Mouse (Mus musculus) heart, postnatal 0 days (tissue): ENCODE results near the gene Sfxn3. TPM values are rescaled to one million over a fixed set of nuclear protein-coding genes. Genes with fewer than 3 reads are reported as not detected.
A peak's percentile ranks its signal among the peaks of the same experiment; 100 is the strongest.
"Not testable (repeated sequence)": the region's sequence is repeated elsewhere in the genome, so short reads cannot be mapped to it uniquely, and the experiment has no call there.

Source experiments
- ATAC-seq: fragments of 200-750 bp; cut with Nextera tagmentation; 2 replicates; pipeline ENCODE4 v1.8.0; 2017; ENCODE audit warnings: low read depth, moderate number of reproducible peaks, moderate library complexity; ENCODE audit not compliant: insufficient read depth
- DNase-seq: peaks from one replicate; pipeline ENCODE4 v3.0.0-alpha.2; 2016; ENCODE audit warnings: low spot score
- H3K27ac ChIP-seq: fragments of 300-500 bp; sonication (generic); 2 replicates; pipeline ENCODE4 v1.5.1; 2014; ENCODE audit warnings: low read depth, mild to moderate bottlenecking
- H3K27me3 ChIP-seq: fragments of 300-500 bp; sonication (generic); 2 replicates; pipeline ENCODE4 v1.6.1; 2014; ENCODE audit warnings: low read length, mixed read lengths; ENCODE audit not compliant: control insufficient read depth, insufficient read depth
- H3K36me3 ChIP-seq: fragments of 300-500 bp; sonication (generic); replicated peaks from 2 replicates; pipeline ENCODE4 v1.6.1; 2014; ENCODE audit warnings: low read length, mixed read lengths; ENCODE audit not compliant: control insufficient read depth, insufficient read depth
- H3K4me1 ChIP-seq: fragments of 300-500 bp; sonication (generic); 2 replicates; pipeline ENCODE4 v1.6.1; 2014; ENCODE audit warnings: antibody characterized with exemption; ENCODE audit not compliant: control insufficient read depth, insufficient read depth
- H3K4me2 ChIP-seq: fragments of 300-500 bp; sonication (generic); 2 replicates; pipeline ENCODE4 v1.6.1; 2014; ENCODE audit warnings: low read depth, mild to moderate bottlenecking, low read length, moderate library complexity
- H3K4me3 ChIP-seq: fragments of 300-500 bp; sonication (generic); 2 replicates; pipeline ENCODE4 v1.5.1; 2014; ENCODE audit warnings: low read depth, low read length
- H3K9ac ChIP-seq: fragments of 300-500 bp; sonication (generic); replicated peaks from 2 replicates; pipeline ENCODE4 v1.6.1; 2014; ENCODE audit warnings: low read depth, low read length, mixed read lengths
- H3K9me3 ChIP-seq: fragments of 300-500 bp; sonication (generic); replicated peaks from 2 replicates; pipeline ENCODE4 v1.6.1; 2016; ENCODE audit warnings: low read length; ENCODE audit not compliant: control insufficient read depth
- CTCF ChIP-seq: IDR thresholded peaks from 2 replicates; pipeline ENCODE4 v1.5.1; 2016; ENCODE audit warnings: antibody characterized with exemption, control low read depth, low read depth
- EP300 ChIP-seq: IDR thresholded peaks from 2 replicates; pipeline ENCODE4 v1.6.1; 2016; ENCODE audit warnings: antibody characterized with exemption, low read depth
- WGBS: fragments of 180-500 bp; shearing (Covaris S2); extraction: QIAGEN DNeasy Blood & Tissue Kit; methylation state at CpG from one replicate; pipeline ENCODE4 v1.1.7; 2014; 5-methylcytosine and 5-hydroxymethylcytosine counted together
- polyA plus RNA-seq: library from polyadenylated mRNA; unstranded; fragments of >200 nt; fragmentation: Nextera tagmentation; extraction: Ambion mirVana; gene quantifications from 2 replicates; pipeline ENCODE4 v1.2.1, GENCODE M21; 2015
- total RNA-seq: library from RNA; depleted of rRNA; stranded (reverse); fragments of >200 nt; gene quantifications from 2 replicates; pipeline ENCODE4 v1.2.3, GENCODE M21; 2014; ENCODE audit warnings: low replicate concordance

The Sfxn3 gene
- total and polyA plus RNA-seq, 2 experiments from 2014 or later, result 12.4 to 12.8 TPM

DNA sequence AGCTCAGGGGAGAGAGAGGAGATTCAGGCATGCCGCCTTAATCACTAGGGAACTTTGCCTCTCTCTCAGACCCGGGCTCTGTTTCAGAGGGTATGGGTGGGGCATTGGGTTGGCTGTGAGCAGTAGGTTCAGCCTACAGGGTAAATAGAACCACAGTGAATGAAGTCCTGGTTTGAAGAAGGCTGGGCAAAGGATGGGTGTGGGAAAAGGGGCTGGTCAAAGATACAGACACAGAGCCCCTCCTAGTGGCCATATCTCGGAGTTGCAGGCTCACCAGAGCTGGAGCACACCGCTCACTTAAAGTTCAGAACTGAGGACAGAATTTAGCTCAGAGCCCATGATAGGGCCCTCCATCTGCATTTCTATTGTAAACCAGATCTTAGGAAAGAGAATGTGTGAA, 15.5 kb upstream of the Sfxn3 start:
- WGBS, result 14% methylated on average over 4 of the region's 4 CpGs
- no peak for TF ChIP-seq EP300
- peak; percentile 85 for TF ChIP-seq CTCF
- Histone ChIP-seq H3K36me3 (peaks cover 11% of the 10 kb centered on the region), H3K27me3 (0 out of 2 replicates have a peak, but pooled peaks cover 5% of the 10 kb centered on the region), H3K27ac (no peak overlapping the region), H3K9ac (no peak overlapping the region), H3K4me1 (peaks cover 13% of the 10 kb centered on the region; the same call in 1 of the 2 replicates), H3K4me2 (no peak overlapping the region), H3K4me3 (no peak overlapping the region), H3K9me3 (no peaks in the 10 kb centered on the region)
- DNase-seq, result peak; percentile 84
- peak; percentile 61 for ATAC-seq

DNA sequence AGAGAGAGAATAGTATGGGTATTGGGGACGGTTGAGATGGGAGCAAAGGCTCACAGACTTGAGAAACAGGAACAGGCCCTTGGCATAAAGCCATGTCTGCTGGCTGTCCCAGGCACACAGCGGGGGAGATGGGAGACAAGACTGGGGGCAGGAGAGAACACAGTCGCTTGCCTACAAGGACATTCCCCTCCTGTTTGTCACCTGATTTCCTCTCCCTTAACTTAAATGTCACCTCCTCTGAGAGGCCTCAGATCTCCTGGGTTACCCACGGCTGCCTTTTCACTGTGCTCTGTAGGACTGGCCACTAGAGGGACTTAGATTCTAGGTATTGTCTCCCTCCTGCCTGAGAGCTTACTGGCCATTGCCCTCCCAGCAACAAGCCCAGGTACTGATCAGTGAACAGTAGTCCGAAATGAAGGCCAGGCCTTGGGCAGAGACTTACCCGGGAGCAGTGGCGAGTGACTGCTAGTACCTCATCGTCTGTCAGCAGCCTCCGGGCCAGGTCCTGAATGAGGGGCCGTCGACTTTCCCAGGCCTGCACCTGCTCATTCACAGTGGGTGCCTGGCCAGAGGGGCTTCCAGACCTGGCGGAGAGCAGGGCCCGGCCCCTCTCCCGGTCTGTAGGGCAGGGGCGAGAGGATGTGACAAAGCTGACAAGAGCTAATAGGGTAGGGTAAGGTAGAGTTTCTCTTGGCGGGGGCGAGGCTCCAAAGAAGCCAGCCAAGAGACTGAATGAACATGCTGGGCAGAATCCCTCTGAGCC, 14.6 kb upstream of the Sfxn3 start:
- Histone ChIP-seq H3K36me3 (peaks cover 2% of the 10 kb centered on the region; the same call in 1 of the 2 replicates), H3K4me1 (peaks cover 13% of the 10 kb centered on the region; the same call in 1 of the 2 replicates), H3K27ac (no peak overlapping the region), H3K4me3 (no peak overlapping the region), H3K4me2 (no peak overlapping the region), H3K9ac (no peak overlapping the region), H3K9me3 (no peaks in the 10 kb centered on the region), H3K27me3 (0 out of 2 replicates have a peak, but pooled peaks cover 6% of the 10 kb centered on the region)
- no peak for ATAC-seq
- peak; percentile 41 for DNase-seq
- peak; percentile 52 for TF ChIP-seq CTCF
- no peak for TF ChIP-seq EP300
- WGBS, result 46% methylated on average over 17 of the region's 17 CpGs

DNA sequence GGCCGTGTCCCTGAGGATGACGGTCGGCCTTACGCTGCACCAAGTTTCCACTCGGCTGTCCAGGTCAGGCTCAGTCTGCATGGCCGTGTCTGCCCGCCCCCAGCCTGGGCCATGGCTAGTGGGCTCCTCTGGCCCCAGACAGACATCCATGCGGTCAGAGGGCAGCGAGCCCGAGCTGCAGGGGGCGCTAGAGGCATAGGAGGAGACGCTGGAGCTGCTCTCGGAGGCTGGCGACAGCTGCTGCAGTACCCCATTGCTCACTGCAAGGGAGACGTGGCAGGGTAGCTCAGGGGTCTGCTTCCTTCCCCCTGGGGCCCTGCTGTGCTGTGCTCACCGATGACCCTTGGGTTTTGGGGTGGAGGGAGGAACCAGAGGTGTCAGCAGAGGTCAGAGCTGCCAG, 10.4 kb upstream of the Sfxn3 start:
- Histone ChIP-seq H3K9ac (no peak overlapping the region), H3K4me3 (no peak overlapping the region), H3K27me3 (peaks cover 31% of the 10 kb centered on the region), H3K36me3 (no peaks in the 10 kb centered on the region), H3K9me3 (no peaks in the 10 kb centered on the region), H3K4me2 (no peak overlapping the region), H3K27ac (no peak overlapping the region), H3K4me1 (no peaks in the 10 kb centered on the region; the same call in 1 of the 2 replicates)
- TF ChIP-seq CTCF (peak; percentile 45), EP300 (no peak)
- ATAC-seq, result no peak
- no peak for DNase-seq
- WGBS, result 34% methylated on average over 16 of the region's 16 CpGs

DNA sequence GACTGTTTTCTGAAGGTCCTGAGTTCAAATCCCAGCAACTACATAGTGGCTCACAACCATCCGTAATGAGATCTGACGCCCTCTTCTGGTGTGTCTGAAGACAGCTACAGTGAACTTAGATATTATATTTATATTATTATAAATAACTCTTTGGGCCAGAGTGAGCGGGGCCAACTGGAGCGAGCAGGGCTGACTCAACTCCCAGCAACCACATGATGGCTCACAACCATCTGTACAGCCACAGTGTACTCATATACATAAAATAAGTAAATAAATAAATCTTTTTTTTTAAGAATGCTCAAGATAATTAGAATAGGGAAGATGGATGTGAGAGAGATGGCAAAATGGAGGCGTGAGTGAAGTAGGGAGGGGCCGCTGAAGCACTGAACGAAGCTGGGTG, 9.1 kb upstream of the Sfxn3 start:
- not testable (repeated sequence) for H3K4me3 ChIP-seq, H3K9ac ChIP-seq, H3K9me3 ChIP-seq, H3K4me1 ChIP-seq, H3K36me3 ChIP-seq, ATAC-seq, H3K4me2 ChIP-seq, H3K27ac ChIP-seq, DNase-seq
- H3K27me3 ChIP-seq, result peaks cover 31% of the 10 kb centered on the region
- 91% methylated on average over 7 of the region's 7 CpGs for WGBS

GRCm38 (mm10) chr19:45040214-45040613, 7.1 kb upstream of the Sfxn3 start:
- H3K27ac ChIP-seq, result no peak overlapping the region
- H3K4me2 ChIP-seq, result no peak overlapping the region
- no peak for TF ChIP-seq CTCF
- TF ChIP-seq EP300, result no peak
- H3K4me3 ChIP-seq, result no peak overlapping the region
- no peak for DNase-seq
- WGBS, result 45% methylated on average over 13 of the region's 13 CpGs
- ATAC-seq, result no peak
- H3K27me3 ChIP-seq, result peaks cover 38% of the 10 kb centered on the region
- no peaks in the 10 kb centered on the region for H3K9me3 ChIP-seq
- H3K4me1 ChIP-seq, result no peaks in the 10 kb centered on the region
- H3K36me3 ChIP-seq, result no peaks in the 10 kb centered on the region
- H3K9ac ChIP-seq, result no peak overlapping the region

GRCm38 (mm10) chr19:45044389-45044927, 2.8 kb upstream of the Sfxn3 start:
- H3K4me3 ChIP-seq, result no peak overlapping the region
- DNase-seq (no peak), ATAC-seq (no peak)
- no peak overlapping the region for H3K27ac ChIP-seq
- peaks cover 18% of the 10 kb centered on the region for H3K4me1 ChIP-seq
- TF ChIP-seq EP300 (no peak), CTCF (no peak)
- H3K9ac ChIP-seq, result no peak overlapping the region
- no peaks in the 10 kb centered on the region for H3K36me3 ChIP-seq
- no peaks in the 10 kb centered on the region for H3K9me3 ChIP-seq
- 59% methylated on average over 11 of the region's 11 CpGs for WGBS
- H3K4me2 ChIP-seq, result no peak overlapping the region
- H3K27me3 ChIP-seq, result peaks cover 34% of the 10 kb centered on the region
